Mouse (Mus musculus) thymus, adult 2 months (tissue): ENCODE data around the gene Gabrb1.

ENCODE experiments used
- CTCF ChIP-seq: fragments of 200-500 bp; IDR thresholded peaks from 2 replicates; pipeline ENCODE4 v1.5.1; 2012; ENCODE audit warnings: mild to moderate bottlenecking, control low read depth, low read length, moderate library complexity, borderline replicate concordance; ENCODE audit not compliant: control insufficient read depth, poor library complexity, insufficient read depth; ENCODE audit errors: extremely low read depth
- POLR2A ChIP-seq: fragments of 200-500 bp; IDR thresholded peaks from 2 replicates; pipeline ENCODE4 v1.6.1; 2012; ENCODE audit warnings: mild to moderate bottlenecking, low read length, control low read depth, moderate library complexity; ENCODE audit not compliant: control insufficient read depth, poor library complexity, insufficient read depth; ENCODE audit errors: extremely low read depth

DNA sequence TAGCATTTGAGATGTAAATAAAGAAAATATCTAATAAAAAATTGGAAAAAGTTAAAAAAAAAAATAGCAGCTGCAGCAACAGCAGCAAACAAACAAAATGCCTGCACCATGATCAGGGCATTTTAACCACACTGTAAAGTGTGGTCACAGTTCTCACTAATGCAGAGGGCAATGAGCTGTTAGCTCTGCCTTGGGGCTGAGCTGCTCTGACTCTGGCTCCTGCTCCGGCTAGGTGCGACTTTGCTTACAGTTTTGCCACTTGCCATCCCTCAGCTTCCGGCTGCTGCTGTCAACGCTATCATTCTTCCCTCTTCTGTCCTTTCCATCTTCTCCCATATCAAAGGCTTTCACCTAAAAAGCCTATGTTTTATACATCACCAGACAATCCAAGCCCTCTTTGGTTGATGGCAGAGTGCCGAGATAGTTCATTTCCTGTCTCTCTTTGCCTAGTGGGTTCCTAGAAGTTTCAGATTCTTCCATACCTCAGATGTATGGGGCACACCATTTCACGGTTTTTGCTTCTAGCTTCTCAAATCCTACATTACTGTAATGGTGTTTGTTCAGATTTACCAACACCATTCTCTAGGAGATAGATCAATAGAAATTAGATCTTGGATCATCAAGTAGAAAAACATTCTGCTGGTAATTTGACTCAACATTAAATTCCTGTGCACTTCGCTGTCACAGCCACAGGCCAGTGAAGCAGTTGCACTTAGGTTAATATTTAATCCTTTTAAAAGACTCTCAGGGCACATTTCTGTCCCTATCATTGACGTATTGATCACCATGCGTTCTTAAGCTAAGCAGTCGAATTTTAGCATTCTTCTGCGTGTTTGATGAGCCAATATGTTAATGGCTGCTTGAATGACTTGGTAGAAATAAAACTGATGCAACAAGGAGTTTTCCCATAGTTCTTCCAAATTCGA, 385.6 kb downstream of the Gabrb1 start:
- no peak for TF ChIP-seq CTCF
- no peak for TF ChIP-seq POLR2A
